Comparison of ENCODE assay signal across 13 mouse cellular contexts in genomic region chr3:84465822-84466500, GRCm38 (mm10).
"Had no signal": no experiment of that assay in that cellular context is flagged by ENCODE, and none has a peak within 500 bp of the region (broad histone marks: within the 10 kb centered on the region; RNA-seq: fewer than 3 reads in every experiment).

No protein-coding gene starts in this region.

- ATAC-seq: intestine, embryonic 16.5 days; midbrain, embryonic 16.5 days had no signal

- DNase-seq: kidney, adult 2 months; kidney, postnatal 25 days; layer of hippocampus, postnatal 36 days; retina, postnatal 1 day; right cerebral cortex, postnatal 4 days; spleen, adult 18-20 months; thymus, adult 2 months; thymus, postnatal 25 days had no signal

- H3K27me3 ChIP-seq: limb, embryonic 12.5 days; neural tube, embryonic 13.5 days had no signal

- H3K9ac ChIP-seq: limb, embryonic 12.5 days; neural tube, embryonic 13.5 days had no signal

- H3K36me3 ChIP-seq: limb, embryonic 12.5 days had no signal

- H3K9me3 ChIP-seq: limb, embryonic 12.5 days; neural tube, embryonic 13.5 days had no signal

- H3K27ac ChIP-seq: limb, embryonic 12.5 days; neural tube, embryonic 13.5 days had no signal

- H3K4me3 ChIP-seq: limb, embryonic 12.5 days; neural tube, embryonic 13.5 days had no signal

- H3K4me2 ChIP-seq: limb, embryonic 12.5 days; midbrain, embryonic 11.5 days; neural tube, embryonic 13.5 days had no signal
